Mouse (Mus musculus): ENCODE measurements around the gene Dnah3. TPM values are rescaled to one million over a fixed set of nuclear protein-coding genes. Genes with fewer than 3 reads are reported as not detected.
A peak's percentile ranks its signal among the peaks of the same experiment; 100 is the strongest.

Dnah3 gene
- total RNA-seq, 2 experiments from 2014 or later: 0.38 to 0.62 TPM

DNA sequence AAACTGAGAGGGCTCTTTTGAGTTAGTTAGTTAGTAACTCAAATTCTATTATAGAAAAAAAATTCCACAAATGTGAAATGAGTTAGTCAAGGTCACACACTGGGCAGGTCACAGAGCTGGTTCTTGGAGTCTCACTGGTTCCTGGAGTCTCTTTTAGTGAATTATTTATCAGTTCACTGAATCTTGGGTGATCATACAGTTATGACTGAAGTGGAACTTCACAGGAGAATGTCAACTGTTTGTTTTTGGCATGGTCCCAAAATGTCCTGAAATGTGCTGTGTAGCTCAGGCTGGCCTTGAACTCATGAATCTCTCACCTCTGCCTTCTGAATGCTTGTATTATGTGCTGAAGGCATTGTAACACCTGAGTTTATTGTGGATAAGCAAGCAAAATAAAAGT lies 137.7 kb downstream of the Dnah3 start:
- no peak for DNase-seq (ENCODE audit: low spot score in 2 of 2)

DNA sequence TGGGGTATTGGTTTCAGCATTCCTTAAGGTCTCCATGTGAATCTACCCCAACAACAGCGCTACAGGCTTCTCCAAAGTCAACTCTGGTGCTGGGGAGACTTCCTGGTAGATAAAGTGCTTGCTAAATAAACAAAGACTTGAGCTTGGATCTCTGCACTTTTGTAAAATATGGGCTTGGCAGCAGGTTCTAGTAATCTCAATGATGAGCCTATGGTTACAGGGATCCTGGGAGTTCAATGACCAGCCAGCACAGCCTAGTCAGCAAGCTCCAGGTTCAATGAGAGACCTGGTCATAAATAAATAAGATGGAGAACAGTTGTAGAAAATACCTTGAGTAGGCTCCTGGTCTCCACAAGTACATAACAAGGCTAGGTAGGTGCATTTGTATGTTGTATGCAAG lies 141.0 kb downstream of the Dnah3 start:
- DNase-seq (ENCODE audit: low spot score in 2 of 2): no peak

DNA sequence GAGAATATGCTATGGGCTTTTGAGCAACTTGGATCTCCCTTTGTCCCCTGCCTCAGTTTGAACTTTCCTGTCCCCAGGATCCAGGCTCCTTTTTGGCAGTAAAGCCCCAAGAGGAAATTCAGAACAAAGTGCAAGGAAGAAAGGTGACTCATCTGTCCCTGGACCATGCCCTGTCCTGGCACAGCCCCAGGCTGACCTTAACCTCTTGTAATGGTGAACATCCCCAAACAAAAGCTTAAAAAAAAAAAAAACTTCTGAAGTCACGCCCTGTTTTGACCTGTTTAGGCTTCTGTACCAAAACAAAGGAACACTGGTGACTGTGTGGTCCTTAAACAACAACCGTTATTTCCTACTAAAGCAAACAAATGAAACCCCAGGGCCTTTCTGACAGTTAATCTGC lies 153.5 kb downstream of the Dnah3 start:
- no peak for DNase-seq (ENCODE audit: low spot score in 2 of 2)

DNA sequence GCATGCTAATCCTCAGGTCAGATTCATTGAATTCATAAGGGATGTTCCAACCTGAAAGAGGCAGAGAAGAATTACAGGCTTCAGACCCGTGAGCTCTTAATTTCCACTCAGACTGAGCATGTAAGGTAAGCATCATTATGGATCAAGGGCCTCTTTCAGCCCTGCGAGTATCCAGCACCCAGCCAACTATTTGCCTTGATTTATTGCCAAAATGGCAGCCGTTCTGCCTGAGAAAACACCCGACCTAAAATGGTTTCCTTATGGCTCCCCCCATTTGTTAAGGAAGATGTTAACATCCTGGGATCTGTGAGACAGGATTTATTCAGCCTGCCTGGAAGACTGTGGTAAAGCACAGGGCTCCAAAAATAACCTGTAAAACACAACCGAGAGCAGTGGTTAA lies 158.0 kb downstream of the Dnah3 start:
- DNase-seq (ENCODE audit: low spot score in 2 of 2): no peak

DNA sequence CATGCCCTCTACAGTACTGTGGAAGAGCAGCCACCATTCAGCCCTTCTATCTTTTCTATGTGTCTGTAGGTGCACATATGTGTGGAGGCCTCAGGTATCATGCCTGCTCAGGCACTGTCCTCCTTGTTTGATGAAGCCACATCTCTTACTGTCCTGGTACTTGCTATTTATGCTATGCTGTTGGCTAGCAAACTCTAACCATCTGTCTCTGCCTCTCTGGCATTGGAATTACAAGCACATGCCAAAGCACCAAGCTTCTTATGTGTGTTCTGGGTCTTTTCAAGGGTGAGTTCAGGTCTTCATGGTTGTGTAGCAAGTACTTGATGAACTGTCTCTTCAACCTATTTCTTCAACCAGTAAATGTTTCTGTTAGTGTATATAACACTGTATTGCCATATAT lies 158.8 kb downstream of the Dnah3 start:
- no peak for DNase-seq (ENCODE audit: low spot score in 2 of 2)

DNA sequence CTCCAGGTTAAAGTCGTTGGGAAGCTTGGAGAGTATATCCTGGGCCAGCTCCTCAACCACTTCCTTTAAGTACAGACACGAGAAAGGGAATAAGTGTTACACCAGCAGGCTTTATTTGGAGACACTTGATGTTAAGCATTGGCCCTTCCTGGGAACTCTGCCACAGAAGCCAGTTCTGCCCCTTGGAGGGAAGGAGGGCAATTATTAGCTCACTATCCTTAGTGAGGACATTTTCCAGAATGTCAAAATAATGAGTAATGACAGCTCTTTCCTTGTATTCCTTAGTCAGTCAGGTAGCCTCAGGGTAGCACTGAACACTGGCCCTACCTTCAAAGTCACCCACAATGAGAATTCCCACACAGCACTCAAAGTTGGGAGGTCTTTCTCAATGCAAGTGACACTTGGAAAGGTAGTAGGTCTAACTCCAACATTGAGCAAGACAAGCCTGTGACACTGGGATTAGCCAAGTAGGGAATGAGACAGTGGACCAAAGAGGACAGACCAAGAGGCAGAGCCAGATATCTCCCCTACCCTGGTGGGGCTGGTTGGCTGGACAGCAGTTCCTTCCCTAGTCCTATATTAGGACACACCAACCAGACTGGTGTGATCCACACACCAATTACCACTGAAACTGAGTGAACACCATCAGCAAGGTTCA lies 166.2 kb downstream of the Dnah3 start:
- DNase-seq (ENCODE audit: low spot score in 2 of 2): no peak

DNA sequence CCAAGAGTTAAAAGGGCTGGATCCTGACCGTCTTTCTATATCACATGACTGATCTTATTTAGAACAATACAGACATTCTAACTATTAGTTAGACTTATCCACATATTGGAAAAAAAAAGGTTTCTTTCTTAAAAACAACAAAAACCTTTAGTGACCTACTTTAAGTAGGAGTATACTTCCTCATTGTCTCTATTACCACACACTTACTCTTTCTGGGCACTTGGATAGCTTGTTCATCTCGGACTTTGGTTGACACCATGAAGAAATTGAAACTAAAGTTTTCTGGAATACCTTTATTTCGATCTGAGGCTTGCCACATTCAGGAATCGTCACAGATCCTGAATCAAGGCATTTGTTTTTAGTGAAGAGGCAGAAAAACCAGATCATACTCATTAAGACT lies 174.0 kb downstream of the Dnah3 start:
- DNase-seq (ENCODE audit: low spot score in 2 of 2): no peak

DNA sequence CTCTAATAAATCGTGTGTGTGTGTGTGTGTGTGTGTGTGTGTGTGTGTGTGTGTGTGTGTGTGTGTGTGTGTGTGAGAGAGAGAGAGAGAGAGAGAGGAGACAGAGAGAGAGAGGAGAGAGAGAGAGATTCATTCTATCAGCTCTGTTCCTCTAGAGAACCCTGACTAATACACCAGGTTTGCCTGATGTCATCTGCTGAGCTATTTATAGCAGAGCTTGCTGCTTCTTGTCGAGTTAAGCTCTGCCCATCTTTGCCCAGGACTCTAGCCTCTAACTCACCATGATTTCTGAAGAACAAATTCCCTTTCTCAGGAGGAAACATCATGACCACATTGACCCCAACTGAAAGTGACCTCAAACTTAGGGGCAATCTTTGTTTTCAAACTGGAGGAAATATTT lies 174.6 kb downstream of the Dnah3 start:
- no peak for DNase-seq (ENCODE audit: low spot score in 2 of 2)

DNA sequence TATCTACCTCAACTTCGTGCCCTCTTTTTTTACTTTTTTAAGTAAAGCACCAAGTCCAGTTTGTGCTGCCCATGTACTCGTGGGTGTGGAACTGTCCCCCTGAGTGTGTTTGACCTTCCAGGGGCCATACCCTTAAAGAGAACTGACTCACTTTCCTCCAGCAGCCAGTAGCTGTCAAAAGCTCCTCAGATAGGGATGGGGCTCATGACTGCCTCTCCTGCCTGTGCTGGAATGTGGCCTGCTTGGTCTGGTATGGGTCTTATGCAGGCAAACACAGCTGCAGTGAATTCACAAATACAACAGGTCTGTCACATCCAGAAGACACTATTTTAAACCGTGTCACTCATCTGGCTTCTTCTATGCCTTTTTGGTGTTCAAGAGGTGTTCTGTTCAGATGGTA lies 183.4 kb downstream of the Dnah3 start:
- no peak for DNase-seq (ENCODE audit: low spot score in 2 of 2)

DNA sequence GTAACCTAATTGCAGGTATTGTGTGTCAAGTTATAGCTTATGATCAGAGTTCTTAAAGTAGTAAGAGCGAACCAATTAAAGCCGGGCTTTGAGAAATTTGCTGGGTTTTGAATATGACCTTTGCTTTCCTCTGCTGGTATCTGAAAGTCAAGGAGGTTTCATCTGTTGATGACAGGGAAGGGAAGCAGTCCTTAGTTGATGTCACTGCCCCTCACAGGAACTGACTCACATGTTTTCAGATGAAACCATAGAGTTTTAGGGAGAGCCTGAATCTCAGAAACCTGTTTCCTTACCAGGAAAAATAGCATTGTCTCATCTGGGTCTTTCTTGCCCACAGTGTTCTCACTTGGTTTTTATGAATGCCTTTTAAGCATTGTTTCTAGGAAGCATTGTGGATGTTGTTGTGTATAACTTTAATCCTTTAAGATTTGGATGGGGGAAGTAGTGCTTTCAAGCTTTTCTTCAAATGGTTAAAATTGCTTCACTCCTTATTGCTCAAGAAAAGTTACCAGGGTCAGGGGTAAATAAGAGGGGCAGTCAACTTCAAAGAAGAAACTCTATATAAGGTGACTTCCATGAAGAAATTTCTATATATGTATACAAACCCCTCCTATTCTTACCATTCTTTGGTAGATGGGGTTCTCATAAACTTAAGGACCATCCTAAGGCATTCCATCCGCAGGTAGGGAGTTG lies 188.4 kb downstream of the Dnah3 start:
- no peak for DNase-seq (ENCODE audit: low spot score in 2 of 2)

DNA sequence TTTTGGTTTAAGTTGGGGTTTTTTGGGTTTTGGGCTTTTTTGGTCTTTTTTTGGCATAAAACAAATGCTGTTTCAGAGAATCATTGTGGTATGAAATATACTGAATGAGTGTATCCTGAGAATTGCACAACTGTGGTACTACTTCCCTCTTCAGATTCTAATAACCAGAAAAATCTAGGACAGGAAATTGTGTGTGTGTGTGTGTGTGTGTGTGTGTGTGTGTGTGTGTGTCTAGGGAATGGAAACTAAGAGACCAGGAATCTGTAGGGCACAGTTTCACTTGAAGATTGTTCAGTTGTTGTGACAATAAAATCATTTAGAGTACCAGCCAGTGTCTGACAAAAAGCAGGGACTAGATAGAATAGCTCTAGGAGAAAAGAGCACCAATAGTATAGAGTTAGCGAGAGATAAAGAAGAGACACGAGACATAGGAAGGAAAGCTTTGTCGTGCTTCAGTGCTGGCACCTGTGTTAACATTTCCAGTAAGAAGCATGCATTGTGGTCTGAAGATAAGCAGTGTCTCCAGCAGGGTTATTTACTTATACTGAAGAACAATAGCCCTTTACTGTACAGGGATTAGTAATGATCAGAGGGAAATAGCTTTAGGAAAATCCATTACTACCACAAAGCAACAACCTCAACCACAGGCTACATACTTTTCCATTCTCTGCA lies 195.6 kb downstream of the Dnah3 start:
- DNase-seq (ENCODE audit: low spot score in 2 of 2): no peak

DNA sequence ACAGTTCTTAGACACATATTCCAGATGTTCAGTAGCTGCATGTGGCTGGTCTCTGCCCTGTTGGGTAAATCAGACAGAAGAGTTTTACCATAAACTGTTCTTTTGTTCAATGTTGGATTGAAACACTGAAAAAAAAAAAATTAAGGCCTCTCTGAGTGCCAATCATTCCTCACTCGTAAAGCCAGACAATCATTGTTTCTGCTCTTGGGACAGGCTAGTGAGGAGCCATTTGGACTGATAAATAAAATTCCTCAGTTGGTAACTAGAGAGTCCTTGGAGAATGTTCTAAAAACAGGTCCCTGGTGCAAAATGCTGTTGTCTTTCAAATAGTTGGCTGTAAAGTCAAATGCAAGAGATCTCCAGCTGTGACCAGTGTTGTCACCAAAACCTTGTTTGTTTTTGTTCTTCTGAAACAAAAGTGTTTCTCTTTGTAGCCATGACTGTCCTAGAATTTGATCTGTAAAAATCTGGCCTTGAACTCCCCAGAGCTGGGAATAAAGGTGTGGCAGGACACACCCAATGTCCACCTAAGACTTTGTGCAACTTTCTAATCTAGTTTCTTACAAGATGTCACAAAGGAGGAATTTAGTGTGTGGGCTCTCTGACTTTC lies 196.7 kb downstream of the Dnah3 start:
- no peak for DNase-seq (ENCODE audit: low spot score in 2 of 2)

DNA sequence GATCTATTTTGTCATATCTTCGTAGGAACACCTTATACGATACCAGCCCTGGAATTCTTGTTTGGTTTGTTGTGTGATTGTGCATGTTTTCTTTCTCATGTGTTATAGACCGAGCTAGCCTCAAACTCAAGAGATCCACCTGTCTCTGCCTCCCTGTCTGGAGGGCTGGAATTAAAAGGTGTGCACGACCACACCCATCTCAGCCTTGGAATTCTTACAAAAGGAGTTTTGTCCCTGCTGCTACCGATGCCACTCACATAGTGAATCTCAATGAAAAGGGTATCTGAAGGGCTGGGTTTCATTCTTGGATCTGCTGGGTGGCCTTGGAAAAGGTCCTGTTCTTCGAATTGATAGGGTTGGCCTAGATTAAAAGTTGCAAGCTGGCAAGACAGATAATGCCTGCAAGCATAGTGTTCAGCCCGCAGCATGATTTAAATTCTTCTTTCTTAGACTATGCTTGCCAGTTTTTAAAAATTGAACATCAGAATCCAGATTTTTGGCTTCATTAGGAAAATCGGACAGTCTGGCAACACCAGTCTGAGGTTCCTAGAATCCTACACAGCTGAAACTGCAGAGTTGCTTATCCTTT lies 197.5 kb downstream of the Dnah3 start:
- no peak for DNase-seq (ENCODE audit: low spot score in 2 of 2)

DNA sequence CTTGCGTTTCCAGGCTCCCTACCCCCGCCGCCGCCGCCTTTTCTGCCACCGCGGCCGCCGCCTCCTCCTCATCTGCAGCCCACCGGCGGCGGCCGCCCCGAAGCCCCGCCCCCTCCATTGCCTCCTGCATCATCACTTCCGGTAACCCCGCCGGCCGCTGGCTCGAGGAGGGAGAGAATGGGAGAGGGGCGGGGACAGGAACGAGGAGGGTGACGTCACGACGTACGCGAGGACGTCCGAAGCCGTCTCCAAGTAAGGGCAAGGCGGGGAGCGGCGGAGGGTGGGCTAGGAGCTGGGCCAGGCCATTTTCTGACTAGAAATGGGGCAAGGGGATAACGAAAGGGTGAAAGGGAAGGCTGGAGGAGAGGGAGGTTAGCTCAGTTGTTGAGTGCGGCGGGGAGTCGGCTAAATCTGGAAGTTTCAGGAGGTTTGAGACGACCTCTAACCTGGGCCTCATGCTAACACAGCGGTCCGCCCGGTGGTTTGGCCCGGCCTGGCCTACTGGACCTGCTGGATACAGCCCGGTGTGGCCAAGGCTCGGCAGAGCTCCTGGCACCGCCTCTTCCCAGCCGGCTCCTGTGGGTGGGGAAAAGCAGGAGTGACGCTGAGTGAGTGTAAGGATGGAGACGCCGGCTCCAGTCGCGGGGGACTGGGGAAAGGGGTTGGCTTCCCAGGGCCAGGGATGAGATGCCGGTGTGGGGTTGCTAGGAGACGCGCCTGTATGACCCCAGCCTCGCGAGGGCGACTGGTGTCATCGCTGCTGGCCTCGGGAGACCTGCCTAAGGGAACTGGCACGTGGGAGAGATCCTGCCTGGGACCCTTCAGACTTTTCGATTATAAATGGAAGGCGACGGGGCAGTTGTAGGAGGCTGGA lies 199.2 kb downstream of the Dnah3 start, which contains the start of the genes Lyrm1 and Dcun1d3:
Gene Lyrm1, plus strand, starts transcription at position 223 of the 874 bp plus-strand sequence.
Gene Dcun1d3, minus strand, starts transcription at position 660 of the 874 bp plus-strand sequence.
- peak; percentile 95 to 99 for DNase-seq (ENCODE audit: low spot score in 2 of 2)

DNA sequence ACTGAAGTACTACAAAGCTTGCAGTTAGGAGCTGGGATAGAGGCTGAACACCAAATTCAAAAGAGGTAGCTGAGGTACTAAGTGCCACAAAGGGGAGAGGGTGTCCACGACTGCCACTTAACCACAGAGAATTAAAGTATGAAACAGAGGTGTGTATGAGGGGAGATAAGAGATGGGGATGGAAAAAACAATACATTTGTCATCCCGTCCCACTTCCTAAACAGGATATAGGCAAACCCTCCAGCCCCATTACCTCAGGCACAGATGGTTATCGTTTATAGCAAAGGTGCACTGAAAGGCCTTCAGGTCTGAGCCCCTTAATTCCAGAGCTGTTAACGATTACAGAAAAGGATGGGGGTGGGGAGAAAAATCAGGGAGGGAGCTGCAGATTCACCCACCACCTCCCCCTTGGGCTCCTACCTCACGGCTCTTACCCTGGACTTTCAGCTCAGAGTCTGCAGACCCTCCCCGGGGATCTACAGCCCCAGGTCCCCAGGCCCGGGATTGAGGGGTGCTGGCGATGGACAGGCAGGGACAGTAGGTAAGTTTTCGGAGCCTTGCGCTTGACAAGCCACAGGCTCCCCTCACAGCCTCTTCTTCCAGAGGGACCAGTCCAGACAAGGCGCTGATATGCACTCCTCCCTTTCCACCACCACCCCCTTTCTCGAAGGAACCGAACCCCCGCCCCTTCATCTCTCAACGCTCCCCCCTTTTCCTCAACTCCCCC lies 200.1 kb downstream of the Dnah3 start:
- peak in 1 of 2 experiments; percentile 6 for DNase-seq (ENCODE audit: low spot score in 2 of 2)

DNA sequence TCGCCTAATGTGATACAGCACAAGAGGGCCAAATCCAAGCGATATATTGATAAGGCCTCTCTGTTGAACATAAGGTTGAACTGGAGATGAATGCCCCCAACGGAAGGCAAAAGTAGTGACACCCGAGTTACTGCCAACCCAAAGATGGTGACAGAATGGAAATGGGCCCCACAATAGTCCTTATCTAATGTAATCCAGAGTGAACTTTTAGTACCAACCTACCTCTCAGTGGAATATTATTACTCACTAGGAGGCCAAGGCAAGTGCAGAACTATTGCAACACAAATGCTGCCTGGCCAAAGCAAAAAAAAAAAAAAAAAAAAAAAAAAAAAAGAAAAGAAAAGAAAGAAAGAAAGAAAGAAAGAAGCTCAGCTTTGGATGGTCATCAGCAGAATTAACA lies 202.3 kb downstream of the Dnah3 start:
- DNase-seq (ENCODE audit: low spot score in 2 of 2): no peak

DNA sequence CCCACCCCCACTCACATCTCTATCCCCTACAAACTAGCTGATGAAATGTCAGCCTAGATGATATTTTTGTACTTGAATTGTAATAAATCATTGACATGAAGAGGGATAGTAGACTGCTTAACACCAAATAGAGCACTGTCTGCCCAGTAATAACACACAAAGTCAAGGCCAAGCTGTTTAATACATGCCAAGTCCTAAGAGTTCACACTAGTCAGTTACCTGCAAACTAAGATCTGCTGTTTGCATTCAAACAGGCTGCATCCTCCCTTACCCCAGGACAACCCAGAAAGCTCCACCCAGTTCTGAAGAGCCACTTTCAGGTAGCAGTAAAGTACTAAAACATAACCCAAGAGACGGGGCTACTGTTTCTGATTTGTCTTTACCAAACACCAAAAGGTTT lies 202.9 kb downstream of the Dnah3 start:
- no peak for DNase-seq (ENCODE audit: low spot score in 2 of 2)

DNA sequence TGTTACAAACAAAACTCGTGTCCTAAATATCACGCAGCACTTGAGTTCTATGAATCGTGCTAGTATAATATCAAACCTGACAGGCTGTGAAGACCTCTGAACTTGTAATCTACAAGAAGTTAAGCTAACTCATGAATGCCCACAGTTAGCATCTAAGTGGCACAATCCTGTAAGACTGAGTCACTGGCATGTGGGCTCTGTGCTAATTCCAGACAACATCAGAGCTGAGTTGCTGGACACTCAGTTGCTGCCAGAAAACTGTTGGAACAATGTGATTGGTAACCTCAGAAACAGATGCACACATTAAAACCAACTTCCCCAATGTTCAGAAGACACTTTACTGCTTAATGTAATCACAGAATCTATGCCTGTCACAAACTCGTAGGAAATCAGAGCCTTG lies 207.2 kb downstream of the Dnah3 start:
- no peak for DNase-seq (ENCODE audit: low spot score in 2 of 2)

DNA sequence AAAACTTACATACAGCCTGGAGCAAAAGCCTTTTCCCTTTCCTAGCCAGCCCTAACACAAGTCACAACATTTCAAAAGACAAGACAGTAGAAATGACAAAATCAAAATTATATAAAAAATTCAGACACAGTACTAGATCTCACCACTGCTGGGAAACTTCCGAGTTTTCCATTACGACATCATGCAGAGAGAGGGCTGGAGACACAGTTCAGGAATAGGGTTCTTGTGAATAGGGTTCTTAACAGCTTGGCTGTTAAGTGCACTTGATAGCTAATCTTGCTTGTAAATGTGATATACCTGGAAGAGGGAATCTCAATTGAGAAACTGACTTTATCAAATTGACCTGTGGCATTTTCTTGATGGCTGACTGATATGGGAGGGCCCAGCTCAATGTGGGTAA lies 213.9 kb downstream of the Dnah3 start:
- DNase-seq (ENCODE audit: low spot score in 2 of 2): no peak

DNA sequence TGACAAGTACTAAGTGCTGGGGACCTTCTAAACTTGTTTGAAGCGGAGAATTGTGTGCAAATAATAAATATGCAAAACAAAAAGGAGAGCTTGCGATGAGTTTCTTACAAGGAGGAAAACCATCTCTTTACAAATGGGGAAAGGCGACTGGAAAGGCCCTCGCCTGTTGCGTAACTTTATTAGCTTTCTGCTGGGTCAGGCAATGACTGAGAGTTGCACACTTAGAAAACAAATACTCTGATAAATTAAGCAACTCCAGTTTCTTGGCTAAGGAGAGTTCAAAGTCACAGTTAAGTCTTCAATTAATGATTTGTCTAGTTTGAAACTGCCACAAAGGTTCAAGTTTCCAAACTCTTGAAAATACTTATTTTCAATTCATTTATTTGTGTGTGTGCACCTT lies 214.7 kb downstream of the Dnah3 start:
- no peak for DNase-seq (ENCODE audit: low spot score in 2 of 2)

Data from layer of hippocampus, postnatal 14 days (tissue).